Mouse (Mus musculus) MEL-GATA-1-ER (cell line): ENCODE results near the gene Igfbp1.

Experiments
- DNase-seq: peaks from one replicate; pipeline ENCODE4 v3.0.0-alpha.2; 2012; ENCODE audit warnings: low read depth; ENCODE audit errors: extremely low read depth

Gene Igfbp1

DNA sequence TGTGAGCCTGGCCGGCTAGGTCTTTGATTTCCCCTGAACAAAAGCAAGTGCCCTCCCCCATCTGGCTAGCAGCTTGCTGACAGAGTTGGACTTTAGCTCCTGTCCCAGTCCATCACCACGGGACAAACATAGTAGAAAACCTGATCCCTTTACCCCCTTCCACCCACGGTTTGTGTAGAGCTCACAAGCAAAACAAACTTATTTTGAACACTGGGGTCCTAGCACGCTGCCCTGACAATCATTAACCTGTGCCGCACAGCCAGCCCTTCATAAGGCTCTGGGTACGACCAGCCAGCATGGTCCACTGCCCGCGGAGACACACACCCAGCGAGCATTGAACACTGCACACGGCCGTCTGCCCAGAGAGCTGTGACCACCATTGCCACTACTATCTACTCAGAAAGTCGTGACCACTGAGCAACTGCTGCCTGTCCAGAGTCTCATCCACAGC, at the start of gene Igfbp1:
TSS of gene Igfbp1 (plus strand) at position 292 of the 451 bp plus-strand sequence.
- no peak for DNase-seq

DNA sequence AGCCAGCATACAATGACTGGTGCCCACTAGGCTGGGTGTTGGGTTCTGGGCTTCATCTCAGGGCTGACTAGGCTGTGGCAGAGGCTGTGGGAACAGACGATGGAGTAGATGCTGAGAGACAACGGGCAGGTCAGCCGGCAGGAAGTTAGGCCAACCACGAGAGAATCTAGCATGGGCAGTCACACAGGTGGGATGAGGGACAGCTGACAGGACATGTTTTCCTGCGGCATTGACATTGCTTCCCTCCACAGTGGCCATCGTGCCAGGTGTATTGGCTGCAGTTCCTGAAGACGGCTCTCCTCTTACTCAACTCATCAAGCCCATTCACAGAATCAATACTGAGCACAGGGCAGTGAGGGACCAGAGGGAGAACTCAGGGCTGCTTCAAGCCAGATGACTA, 49.6 kb upstream of the Igfbp1 start:
- DNase-seq = no peak

DNA sequence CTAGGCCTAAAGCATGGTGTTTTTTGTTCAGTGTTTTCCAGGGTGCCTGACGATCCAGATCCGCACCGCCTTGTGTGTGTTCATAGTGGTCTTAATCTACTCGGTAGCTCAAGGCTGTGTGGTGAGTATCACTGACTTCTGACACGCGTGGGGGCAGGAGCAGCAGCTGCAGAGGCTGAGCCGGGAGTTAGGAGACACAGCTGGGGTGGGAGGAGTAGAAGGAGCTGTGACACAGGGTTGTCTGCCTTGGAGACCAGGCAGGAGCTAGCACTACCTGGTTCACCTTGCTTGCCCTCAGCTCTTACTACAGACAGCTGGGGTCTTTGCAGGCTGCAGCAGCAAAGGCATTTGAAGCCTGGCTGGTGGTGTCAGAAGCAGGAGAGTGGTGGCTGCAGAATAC, 48.1 kb upstream of the Igfbp1 start:
- DNase-seq = no peak

DNA sequence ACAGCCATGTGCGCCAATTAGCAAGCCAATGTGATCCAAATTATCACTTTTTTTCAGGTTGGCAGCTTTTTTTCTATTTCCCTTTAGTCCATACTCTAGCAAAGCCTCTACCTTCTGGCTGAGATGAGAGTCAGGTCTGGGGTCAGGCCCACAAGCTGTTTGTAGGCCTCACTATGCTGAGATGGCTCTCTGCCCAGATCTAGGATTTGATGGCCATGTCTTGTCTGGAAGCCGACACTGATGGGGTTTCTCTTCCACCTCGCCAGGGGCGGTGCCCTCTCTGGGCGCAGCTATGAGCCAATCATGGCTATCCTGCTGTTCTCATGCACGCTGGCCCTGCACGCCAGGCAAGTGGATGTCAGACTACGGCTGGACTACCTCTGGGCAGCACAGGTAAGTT, 47.1 kb upstream of the Igfbp1 start:
- no peak for DNase-seq

DNA sequence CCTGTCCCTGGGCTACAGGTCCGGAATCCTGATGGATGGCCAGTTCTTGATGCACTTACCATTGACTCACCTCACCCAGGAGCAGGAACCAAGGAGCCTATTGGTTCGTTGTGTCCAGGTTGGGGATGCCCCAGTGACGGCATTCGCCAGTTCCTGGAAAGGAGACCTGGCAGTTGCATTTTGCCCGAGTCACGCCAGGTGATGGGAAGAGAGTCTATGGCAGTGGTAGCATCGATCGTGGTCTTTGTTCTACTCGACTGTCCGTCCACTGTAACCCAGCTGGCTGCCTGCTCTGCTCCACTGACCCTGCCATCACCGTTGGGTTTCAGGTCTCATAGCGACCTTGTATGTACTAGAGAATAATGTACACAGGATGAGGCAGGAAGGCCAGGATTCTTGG, 45.2 kb upstream of the Igfbp1 start:
- no peak for DNase-seq

DNA sequence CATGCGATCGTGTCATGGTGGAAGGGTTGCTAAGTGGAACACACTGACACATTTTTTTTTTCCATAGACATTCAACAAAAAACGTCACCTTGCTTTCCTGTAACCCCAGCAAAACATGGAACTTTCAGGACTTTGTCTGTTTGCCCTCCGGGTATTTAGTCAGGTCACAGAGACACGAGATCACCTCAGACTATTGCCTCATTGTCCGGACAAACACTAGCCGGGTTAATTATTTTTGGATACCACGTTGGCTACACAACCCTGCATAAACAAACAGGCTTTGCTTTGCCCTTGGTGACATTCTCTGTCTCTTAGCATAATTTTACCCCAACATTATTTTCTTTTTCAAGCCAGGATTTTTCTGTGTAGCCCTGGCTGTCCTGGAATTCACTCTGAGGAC, 44.5 kb upstream of the Igfbp1 start:
- DNase-seq = no peak

DNA sequence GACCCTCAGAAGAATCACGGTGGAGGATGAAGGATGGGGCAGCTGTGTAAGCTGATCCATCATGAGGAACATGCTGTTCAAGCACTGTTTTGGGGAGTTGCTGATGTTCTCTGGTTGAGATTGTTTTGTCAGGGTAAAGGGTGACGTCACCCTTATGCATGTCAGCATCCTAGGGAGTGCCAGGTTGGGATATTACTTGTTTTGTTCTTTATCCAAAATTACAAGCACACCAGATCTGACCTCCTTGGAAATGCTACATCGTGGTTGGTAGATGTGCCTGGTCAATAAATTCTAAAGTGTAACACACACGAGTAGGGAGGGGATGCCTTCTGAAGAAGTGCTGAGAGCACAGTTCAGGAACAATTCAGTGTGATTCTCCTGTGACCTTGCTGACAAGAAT, 41.2 kb upstream of the Igfbp1 start:
- no peak for DNase-seq

DNA sequence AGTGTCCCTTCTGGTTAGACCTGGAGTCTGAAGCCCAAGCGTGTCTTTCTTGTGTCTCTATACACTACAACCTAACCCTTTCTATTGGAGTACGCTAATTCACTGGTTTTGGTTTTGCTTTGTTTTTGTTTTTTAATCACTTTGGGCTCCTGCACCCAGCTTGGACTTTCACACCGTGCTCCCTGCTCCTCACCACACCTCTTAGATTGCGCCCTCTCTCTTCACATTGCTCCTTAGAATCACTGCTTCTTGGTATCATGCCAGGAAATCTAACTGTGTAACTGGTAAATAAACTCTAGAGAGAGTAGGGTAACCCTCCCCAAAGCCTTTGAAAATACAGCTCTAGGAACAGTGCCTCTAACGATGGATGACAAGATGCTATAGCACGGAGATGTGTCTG, 39.4 kb upstream of the Igfbp1 start:
- DNase-seq = no peak

DNA sequence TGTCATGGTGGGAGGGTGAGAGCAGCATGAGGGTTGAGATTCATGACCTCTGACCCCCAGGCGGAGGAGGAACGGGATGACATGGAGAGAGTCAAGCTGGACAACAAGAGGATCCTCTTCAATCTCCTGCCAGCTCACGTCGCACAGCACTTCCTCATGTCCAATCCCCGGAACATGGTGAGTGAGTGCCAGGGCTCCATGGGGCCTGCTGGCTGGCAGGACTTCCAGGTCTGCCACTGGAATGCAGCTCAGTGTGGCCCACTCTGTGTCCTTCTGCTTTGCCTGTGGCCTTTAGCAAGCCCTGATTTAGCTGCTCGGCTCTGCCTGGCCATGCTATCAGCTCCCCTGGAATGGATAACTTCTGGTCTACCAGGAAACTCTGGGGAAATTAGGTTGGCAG, 37.4 kb upstream of the Igfbp1 start:
- DNase-seq = no peak

DNA sequence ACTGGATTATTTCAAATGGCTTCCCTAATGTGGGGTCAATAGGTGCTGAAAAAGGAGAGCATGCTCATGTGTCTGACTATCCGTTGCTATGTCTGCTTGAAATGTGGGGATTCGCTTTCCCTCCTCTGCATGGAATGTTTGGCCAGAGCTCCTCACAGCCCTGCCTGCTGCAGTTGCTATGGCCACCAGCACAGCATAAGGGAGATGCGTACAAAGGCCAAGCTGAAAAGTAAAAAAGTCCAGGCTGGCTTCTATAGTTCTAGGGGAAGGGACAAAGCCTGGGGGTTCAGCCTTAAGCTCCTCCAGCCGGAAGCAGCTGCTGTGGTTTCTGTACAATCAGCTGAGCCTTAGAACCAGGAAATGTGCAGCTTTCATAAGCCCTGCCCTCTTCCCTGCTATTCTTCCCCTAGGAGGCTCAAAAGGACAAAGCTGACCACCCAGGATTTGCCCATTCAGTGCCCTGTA, 36.9 kb upstream of the Igfbp1 start:
- DNase-seq = no peak

DNA sequence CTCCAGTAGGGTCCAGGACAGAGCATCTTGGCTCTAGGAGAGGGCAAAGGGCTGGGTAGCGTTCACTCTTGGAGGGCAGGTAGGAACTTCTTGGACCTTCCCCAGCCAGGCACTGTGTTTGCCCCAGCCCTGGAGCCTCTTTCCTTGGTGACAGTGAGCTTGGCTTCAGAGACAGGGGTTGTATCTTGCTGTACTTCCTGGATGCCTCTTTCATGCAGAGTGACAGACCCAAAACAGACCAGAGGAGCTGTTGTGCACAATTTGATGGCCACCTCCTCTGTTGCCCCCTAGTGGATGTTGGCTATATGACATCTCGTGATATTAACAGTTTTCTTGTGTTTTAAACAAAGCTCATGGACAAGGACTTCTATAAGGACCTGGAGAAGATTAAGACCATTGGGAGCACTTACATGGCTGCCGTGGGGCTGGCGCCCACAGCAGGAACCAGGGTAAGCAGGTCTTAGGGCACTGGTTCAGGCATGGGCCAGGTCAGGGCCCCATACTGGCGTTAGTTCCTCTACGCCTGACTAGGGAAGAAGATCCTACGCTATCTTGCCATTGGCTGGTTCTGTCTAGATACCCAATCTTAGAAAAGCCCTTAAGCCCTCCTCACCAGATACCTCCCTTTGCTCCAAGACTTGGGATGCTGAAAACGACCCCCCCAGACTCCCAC, 35.9 kb upstream of the Igfbp1 start:
- DNase-seq = no peak

DNA sequence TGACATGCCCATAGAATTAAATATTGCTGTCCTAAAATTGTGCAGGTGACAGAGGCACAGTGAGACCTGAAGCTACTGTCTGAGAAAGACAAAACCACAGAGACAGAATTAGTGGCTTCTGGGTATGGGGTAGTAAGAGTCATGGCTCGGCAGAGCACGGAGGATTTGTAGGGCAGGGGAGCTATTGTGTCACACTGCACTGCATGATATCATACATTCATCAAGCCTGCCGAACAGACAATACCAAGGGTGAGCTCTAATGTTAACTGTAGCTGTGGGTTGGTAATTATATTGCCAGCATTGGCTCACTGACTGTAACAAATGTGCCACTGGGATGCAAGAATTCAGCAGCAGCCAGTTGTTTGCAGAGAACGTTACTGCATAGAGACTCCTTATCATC, 33.2 kb upstream of the Igfbp1 start:
- no peak for DNase-seq

DNA sequence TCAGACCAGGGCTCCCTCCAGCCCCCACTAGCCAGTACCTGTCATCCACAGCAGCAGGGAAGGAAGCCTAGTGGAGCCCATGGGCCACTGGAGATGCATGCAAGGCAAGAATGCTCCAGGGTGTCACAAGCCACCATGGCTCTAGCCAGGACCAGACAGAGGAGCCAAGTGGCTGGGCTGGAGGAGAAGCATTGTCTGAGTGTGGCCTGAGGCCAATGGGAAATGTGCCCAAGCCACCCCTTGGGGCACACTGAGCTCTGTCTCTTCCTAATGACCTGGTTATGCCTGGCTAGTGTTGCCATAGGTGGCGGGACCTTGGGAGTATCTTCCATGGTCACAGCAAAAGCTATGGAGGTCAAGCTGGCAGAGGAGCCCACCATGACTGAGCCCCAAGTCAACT, 27.9 kb upstream of the Igfbp1 start:
- DNase-seq = no peak

DNA sequence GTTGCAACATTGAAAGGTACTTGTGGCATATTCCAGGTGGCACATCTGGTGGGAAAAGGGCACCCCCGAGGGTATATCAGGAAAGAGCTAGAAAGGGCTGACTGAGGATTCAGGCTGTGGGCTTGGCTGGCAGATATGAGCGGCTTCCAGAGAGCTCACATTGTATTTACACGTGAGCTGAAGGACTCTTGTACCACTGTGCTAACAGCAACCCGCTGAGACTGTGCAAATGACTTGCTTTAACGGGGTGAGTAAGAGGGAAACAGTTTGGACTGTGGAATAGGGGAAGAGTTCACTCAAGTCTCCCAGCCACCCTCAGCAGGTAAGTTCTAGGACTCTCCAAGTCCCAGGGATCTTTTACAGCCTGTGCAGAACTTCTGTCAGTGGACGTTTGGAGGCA, 23.9 kb upstream of the Igfbp1 start:
- no peak for DNase-seq

DNA sequence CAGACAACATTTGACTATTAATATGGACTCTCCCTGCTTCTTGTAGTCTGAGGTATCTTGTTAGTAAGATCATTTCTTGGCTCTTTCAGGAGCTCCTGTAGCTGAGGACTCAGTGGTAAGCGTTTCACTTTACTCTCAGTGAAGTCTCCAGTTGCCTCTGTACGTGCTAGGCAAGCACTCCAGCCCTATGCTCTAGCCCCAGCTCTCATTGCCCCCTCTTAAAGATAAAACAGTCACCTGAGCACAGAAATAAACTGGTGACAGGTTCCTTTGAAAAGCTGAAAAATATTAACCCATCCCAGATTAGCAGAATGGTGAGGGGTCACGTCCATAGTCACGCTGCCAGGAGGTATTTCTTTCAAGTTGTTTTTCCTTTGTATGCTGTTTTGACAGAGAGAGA, 18.9 kb upstream of the Igfbp1 start:
- no peak for DNase-seq

DNA sequence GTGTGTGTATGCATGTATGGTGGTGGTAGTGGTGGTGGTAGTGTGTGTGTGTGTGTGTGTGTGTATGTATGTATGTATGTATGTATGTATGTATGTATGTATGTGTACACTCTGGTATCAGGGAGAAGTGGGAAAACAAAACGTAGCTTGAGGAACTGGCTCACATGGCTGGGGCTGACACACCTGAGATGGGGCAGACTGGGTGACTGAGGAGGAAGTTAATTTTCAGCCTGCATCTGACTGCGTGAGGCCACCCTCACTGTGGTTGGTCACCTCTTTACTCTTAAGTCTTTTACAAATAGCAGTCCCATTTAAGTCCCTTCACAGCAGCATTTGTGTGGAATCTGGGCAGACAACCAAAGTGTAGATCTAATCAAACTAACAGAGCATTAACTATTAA, 18.3 kb upstream of the Igfbp1 start:
- no peak for DNase-seq

DNA sequence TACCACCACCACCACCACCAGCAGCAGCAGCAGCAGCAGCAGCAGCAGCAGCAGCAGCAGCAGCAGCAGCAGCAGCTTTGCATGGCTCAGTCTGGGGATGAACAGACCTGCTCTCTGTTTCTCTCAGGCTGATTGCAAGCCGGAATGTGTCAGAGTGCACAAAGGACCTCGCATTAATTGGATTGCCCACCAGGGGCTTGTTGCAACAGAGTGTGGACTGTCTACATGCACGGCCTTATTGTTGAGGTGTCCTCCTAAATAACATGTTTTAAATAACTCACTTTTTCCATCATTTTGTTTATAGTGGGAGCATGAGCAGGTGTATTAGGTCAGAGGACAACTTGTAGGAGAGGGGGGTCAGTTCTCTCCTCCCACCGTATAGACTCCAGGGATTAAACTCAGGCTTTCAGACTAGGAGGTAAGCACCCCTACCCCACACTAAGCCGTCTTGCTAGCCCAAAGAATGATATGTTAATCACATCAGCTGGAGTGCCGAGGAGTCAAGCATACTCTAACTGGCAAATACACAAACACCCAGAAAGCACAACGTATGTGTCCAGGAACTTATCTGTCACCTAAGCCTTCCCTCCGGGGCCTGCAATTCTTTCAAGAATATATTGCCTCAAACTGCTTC, 15.1 kb upstream of the Igfbp1 start:
- DNase-seq = no peak

DNA sequence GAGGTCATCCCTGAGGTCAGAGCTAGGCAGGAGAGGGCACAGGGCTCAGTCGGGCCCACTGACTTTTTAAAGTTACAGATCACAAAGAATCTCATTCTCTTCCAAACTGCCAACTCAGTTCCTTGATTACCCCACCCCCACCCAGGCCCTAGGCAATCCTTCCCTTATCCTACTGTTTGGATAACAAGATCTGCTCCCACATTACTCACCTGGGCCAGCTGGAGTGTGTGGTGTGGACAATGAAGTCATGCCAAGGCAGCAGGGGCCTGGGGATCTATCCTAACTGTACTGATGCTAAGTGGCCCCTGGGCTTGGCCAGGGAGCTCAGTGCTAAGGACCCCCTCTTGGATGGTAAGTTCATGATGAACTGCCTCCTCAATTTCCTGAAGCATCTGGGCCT, 13.2 kb upstream of the Igfbp1 start:
- DNase-seq = no peak

DNA sequence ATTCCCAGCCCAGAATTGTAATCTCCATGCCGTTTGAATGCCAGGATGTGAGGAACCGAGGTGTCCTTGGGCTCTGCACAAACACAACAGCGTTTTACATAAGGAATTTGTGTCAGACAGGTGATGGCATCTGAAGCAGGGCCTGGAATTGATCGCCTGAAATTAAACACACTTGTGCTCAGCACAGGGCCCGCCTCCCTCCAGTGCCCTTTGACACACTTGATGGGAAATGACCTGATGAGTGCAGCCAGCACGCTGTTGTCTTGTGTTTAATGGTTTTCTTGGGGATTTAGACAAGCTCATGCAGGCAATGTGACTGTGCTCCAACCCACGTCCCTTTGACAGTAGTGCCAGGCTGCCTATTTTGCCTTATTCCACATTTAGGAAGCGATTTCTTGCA, 10.1 kb upstream of the Igfbp1 start:
- no peak for DNase-seq

DNA sequence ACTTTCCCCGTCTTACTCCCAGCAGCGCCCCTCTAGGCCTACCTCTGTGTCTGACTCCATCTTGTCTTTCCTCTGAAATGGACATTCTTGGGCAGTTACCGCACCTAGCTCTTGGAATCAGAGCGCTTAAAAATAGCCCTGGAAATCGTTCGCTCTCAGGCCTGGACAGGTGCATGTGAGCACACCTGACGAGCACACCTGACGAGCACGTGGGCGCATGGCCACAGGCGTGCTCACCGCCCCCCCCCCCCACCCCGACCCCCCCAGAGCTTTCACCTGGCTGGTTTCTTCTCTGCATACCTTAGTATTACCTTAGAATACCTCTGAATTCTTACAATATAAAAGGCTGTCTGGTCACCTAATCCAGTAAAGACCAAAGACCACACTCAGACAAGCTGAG, 9.1 kb upstream of the Igfbp1 start, which contains the start of gene Gm11985:
TSS of gene Gm11985 (minus strand) at position 101 of the 400 bp plus-strand sequence.
- DNase-seq = no peak

DNA sequence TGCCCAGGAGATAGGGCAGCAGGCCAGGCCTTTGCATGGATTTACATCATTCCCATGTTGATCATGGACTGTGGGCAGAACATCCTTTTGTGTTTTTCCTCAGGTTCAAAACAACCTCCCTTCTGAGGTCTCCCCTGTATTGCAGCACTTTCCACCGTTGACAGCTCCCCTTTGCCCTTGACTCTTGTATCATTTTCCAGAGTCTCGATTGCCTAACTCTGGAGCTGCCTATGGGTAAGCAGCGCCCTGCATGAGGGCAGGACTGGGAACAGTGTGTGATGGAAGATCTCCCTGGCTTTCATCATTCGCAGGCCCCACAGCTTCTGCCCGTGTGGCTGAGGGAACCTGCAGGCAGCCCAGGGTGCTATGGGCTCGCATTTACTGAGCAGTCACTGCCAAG, 4.9 kb upstream of the Igfbp1 start:
- no peak for DNase-seq

DNA sequence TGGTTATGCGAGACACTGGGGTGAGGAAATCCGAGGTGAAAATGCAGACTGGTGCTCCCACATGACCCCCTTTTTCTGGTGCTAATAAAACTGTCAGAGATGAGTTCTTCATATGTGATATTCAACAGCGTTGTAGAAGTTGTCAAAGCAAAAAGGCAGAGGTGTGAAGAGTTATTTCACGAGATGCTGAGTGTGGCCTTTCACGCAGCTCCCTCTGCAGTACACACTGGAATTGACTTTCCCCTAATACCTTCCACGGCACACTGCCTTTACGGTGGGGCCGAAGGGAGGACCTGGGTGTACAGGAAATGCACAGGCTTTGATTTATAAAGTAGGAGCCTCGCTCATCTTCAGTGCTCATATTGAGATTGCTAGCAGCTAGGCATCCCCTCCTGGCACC, 4.4 kb upstream of the Igfbp1 start:
- DNase-seq = no peak
